Mouse (Mus musculus): ENCODE data around the gene Crhr2. TPM values are rescaled to one million over a fixed set of nuclear protein-coding genes. Genes with fewer than 3 reads are reported as not detected.

The Crhr2 gene
- polyA plus RNA-seq, 1 experiment from 2014 or later = not detected

GRCm38 (mm10) chr6:55123056-55123455, 9.8 kb downstream of the Crhr2 start:
- 14% methylated on average over 4 of the region's 4 CpGs for WGBS
- H3K4me1 ChIP-seq (replicated peaks) = no peaks in the 10 kb centered on the region
- H3K27me3 ChIP-seq = peaks cover 36% of the 10 kb centered on the region
- H3K9me3 ChIP-seq = no peaks in the 10 kb centered on the region
- H3K27ac ChIP-seq = no peak overlapping the region
- H3K4me3 ChIP-seq (replicated peaks) = no peak overlapping the region
- H3K4me2 ChIP-seq = no peak overlapping the region
- no peak overlapping the region for H3K9ac ChIP-seq (replicated peaks)
- no peaks in the 10 kb centered on the region for H3K36me3 ChIP-seq
- ATAC-seq (ENCODE audit: insufficient number of reproducible peaks, insufficient read depth, low FRiP score, low TSS enrichment, low read depth) = no peak

GRCm38 (mm10) chr6:55117325-55118109, 15.3 kb downstream of the Crhr2 start:
- Histone ChIP-seq H3K4me1 (replicated peaks) (peaks cover 13% of the 10 kb centered on the region), H3K4me2 (peak overlapping the region; percentile 86), H3K9ac (replicated peaks) (peak overlapping the region; percentile 42; the same call in 1 of the 2 replicates), H3K27me3 (peaks cover 84% of the 10 kb centered on the region), H3K27ac (no peak overlapping the region), H3K9me3 (no peaks in the 10 kb centered on the region), H3K36me3 (no peaks in the 10 kb centered on the region), H3K4me3 (replicated peaks) (peak overlapping the region; percentile 52)
- under 1% methylated on average over 67 of the region's 68 CpGs for WGBS
- ATAC-seq (ENCODE audit: insufficient number of reproducible peaks, insufficient read depth, low FRiP score, low TSS enrichment, low read depth) = peak; percentile 63; the same call in 1 of the 2 replicates

- WGBS = 13% methylated on average over 7 of the region's 7 CpGs
- H3K27me3 ChIP-seq = peaks cover 15% of the 10 kb centered on the region
- H3K4me2 ChIP-seq = no peak overlapping the region
- H3K9me3 ChIP-seq = no peaks in the 10 kb centered on the region
- no peak overlapping the region for H3K4me3 ChIP-seq (replicated peaks)
- no peak overlapping the region for H3K27ac ChIP-seq
- H3K9ac ChIP-seq (replicated peaks) = no peak overlapping the region
- 0 out of 2 replicates have a peak, but pooled peaks have one; percentile 37 for ATAC-seq (ENCODE audit: insufficient number of reproducible peaks, insufficient read depth, low FRiP score, low TSS enrichment, low read depth)
- no peaks in the 10 kb centered on the region for H3K4me1 ChIP-seq (replicated peaks)
- H3K36me3 ChIP-seq = no peaks in the 10 kb centered on the region
Measured at GRCm38 (mm10) chr6:55108358-55108757, 24.5 kb downstream of the Crhr2 start.

DNA sequence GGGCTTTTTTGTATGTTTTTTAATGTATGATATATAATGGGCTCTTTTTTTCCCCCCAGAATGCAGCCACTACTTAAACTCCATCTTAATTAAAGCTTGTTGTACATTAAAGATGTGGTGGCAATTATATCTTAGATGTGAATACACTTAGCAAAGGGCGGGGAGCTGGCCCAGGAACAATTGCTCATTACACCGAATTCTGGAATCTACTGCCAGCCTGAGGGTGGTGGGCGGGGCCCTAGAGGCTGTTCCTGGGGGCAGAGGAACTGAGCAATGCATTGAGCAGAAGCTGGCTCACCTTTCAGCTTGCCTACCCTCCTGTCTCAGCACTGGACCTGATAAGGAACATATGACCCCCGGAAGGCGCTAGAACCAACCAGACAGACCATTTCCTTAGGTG, 34.2 kb downstream of the Crhr2 start:
- 73% methylated on average over 5 of the region's 5 CpGs for WGBS
- Histone ChIP-seq H3K27me3 (no peaks in the 10 kb centered on the region), H3K27ac (no peak overlapping the region), H3K9ac (replicated peaks) (no peak overlapping the region), H3K36me3 (no peaks in the 10 kb centered on the region), H3K4me2 (no peak overlapping the region), H3K4me3 (replicated peaks) (no peak overlapping the region), H3K9me3 (no peaks in the 10 kb centered on the region), H3K4me1 (replicated peaks) (no peaks in the 10 kb centered on the region)
- no peak for ATAC-seq (ENCODE audit: insufficient number of reproducible peaks, insufficient read depth, low FRiP score, low TSS enrichment, low read depth)

DNA sequence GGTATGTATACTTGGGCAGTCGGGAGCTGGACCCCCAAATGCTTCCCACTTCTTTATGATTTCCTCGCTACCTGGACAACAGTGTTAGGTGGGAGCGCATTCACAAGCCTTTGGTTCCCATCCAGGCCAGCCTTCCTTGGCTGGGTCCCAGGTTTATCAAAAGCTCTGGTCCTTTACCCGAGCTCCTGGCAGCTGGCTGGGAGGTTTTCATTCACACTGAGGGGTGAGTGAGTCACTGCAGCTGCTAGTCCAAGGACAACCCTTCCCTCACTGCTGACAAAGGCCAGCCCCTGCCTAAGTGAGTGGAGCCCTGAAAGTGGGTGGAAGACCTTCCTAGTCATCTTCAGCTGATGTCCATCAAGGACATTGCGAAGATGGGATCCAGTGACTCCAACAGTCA, 34.8 kb downstream of the Crhr2 start:
- no peak overlapping the region for H3K9ac ChIP-seq (replicated peaks)
- no peak overlapping the region for H3K27ac ChIP-seq
- no peaks in the 10 kb centered on the region for H3K27me3 ChIP-seq
- no peak overlapping the region for H3K4me2 ChIP-seq
- H3K4me1 ChIP-seq (replicated peaks) = no peaks in the 10 kb centered on the region
- H3K4me3 ChIP-seq (replicated peaks) = no peak overlapping the region
- no peaks in the 10 kb centered on the region for H3K9me3 ChIP-seq
- no peaks in the 10 kb centered on the region for H3K36me3 ChIP-seq
- WGBS = 83% methylated on average over 5 of the region's 5 CpGs
- ATAC-seq (ENCODE audit: insufficient number of reproducible peaks, insufficient read depth, low FRiP score, low TSS enrichment, low read depth) = no peak

- no peak overlapping the region for H3K4me2 ChIP-seq
- 27% methylated on average over 6 of the region's 6 CpGs for WGBS
Measured at GRCm38 (mm10) chr6:55093431-55094146, 39.2 kb downstream of the Crhr2 start.

GRCm38 (mm10) chr6:55091396-55091795, 41.4 kb downstream of the Crhr2 start:
- Histone ChIP-seq H3K9ac (replicated peaks) (no peak overlapping the region), H3K4me3 (replicated peaks) (no peak overlapping the region), H3K9me3 (no peaks in the 10 kb centered on the region), H3K27ac (no peak overlapping the region), H3K27me3 (no peaks in the 10 kb centered on the region), H3K4me1 (replicated peaks) (no peaks in the 10 kb centered on the region), H3K36me3 (no peaks in the 10 kb centered on the region), H3K4me2 (no peak overlapping the region)
- 84% methylated on average over 9 of the region's 9 CpGs for WGBS
- ATAC-seq (ENCODE audit: insufficient number of reproducible peaks, insufficient read depth, low FRiP score, low TSS enrichment, low read depth) = no peak

More at GRCm38 (mm10) chr6:55093431-55094146, 39.2 kb downstream of the Crhr2 start:
- no peaks in the 10 kb centered on the region for H3K27me3 ChIP-seq
- no peaks in the 10 kb centered on the region for H3K36me3 ChIP-seq
- no peak overlapping the region for H3K9ac ChIP-seq (replicated peaks)
- no peak for ATAC-seq (ENCODE audit: insufficient number of reproducible peaks, insufficient read depth, low FRiP score, low TSS enrichment, low read depth)
- no peak overlapping the region for H3K4me3 ChIP-seq (replicated peaks)
- no peaks in the 10 kb centered on the region for H3K9me3 ChIP-seq
- no peaks in the 10 kb centered on the region for H3K4me1 ChIP-seq (replicated peaks)
- H3K27ac ChIP-seq = no peak overlapping the region

GRCm38 (mm10) chr6:55090639-55091038, 42.2 kb downstream of the Crhr2 start:
- H3K27me3 ChIP-seq = no peaks in the 10 kb centered on the region
- H3K4me2 ChIP-seq = no peak overlapping the region
- 43% methylated on average over 4 of the region's 4 CpGs for WGBS
- H3K4me3 ChIP-seq (replicated peaks) = no peak overlapping the region
- H3K27ac ChIP-seq = no peak overlapping the region
- H3K36me3 ChIP-seq = no peaks in the 10 kb centered on the region
- H3K4me1 ChIP-seq (replicated peaks) = no peaks in the 10 kb centered on the region
- H3K9ac ChIP-seq (replicated peaks) = no peak overlapping the region
- no peaks in the 10 kb centered on the region for H3K9me3 ChIP-seq
- ATAC-seq (ENCODE audit: insufficient number of reproducible peaks, insufficient read depth, low FRiP score, low TSS enrichment, low read depth) = no peak

GRCm38 (mm10) chr6:55087355-55087754, 45.5 kb downstream of the Crhr2 start:
- H3K27ac ChIP-seq = no peak overlapping the region
- no peaks in the 10 kb centered on the region for H3K36me3 ChIP-seq
- H3K9ac ChIP-seq (replicated peaks) = no peak overlapping the region
- no peak overlapping the region for H3K4me3 ChIP-seq (replicated peaks)
- WGBS = 41% methylated on average over 4 of the region's 4 CpGs
- no peaks in the 10 kb centered on the region for H3K4me1 ChIP-seq (replicated peaks)
- H3K27me3 ChIP-seq = no peaks in the 10 kb centered on the region
- no peak for ATAC-seq (ENCODE audit: insufficient number of reproducible peaks, insufficient read depth, low FRiP score, low TSS enrichment, low read depth)
- no peaks in the 10 kb centered on the region for H3K9me3 ChIP-seq
- H3K4me2 ChIP-seq = no peak overlapping the region

DNA sequence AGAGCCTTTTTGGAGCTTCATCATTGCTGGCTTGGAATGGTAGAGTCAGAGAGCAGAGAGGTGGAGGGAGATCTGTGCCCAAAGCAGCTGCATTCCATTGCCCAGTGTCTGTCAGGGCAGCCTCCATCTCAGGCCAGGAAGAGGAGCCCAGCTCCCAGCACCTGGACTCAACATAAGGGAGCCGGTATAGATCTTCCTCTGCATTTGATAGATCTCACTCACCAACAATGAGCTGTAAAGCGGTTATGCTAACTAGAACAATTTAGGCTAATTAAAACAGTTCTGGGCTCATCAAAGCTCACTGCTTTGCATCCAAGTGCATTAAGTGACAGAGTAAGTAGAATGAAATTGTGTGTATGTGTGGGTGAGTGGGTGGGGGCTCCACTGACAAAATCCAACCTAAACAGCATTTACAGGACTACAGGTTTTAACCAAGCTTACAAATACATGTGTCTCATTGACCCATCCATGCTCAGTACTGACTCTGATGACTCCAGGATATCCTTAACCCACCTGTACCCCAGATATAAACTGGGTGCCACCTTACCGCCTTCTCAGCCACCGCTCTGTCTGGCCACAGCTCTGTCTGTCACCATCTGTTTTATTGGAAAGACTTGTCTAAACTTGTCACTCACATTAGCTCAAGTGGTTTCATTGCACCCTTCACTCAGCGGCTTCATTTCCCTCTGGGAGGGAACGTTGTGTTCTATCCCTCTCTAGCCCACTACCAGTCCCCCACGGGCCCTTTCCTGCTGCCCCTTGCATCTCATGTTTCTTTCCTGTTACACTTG, 50.4 kb downstream of the Crhr2 start:
- no peak overlapping the region for H3K4me3 ChIP-seq (replicated peaks)
- no peak overlapping the region for H3K9ac ChIP-seq (replicated peaks)
- H3K4me1 ChIP-seq (replicated peaks) = no peaks in the 10 kb centered on the region
- H3K36me3 ChIP-seq = peaks cover 35% of the 10 kb centered on the region
- H3K27ac ChIP-seq = no peak overlapping the region
- no peak for ATAC-seq (ENCODE audit: insufficient number of reproducible peaks, insufficient read depth, low FRiP score, low TSS enrichment, low read depth)
- H3K27me3 ChIP-seq = no peaks in the 10 kb centered on the region
- 71% methylated on average over 7 of the region's 7 CpGs for WGBS
- H3K9me3 ChIP-seq = no peaks in the 10 kb centered on the region
- no peak overlapping the region for H3K4me2 ChIP-seq

DNA sequence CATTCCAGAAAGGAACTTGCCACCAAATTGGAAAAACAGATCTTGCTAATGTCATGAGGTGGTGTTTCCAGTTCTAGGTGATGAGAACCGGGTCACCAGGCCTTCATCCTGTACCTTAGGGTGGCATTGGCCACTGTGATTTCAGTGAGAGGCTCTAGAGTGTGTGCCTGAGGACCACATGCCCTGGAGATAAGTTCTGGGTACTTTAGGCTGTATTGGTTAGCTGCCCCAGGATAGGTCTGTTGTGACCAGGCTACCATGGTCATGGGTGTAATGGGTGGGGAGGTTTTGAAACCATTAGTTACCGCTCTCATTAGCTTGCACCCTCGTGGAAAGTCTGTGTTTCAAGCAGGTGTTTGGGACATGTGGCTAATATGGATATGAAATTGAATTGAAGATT, 51.4 kb downstream of the Crhr2 start:
- no peak overlapping the region for H3K9ac ChIP-seq (replicated peaks)
- peaks cover 46% of the 10 kb centered on the region for H3K36me3 ChIP-seq
- no peak for ATAC-seq (ENCODE audit: insufficient number of reproducible peaks, insufficient read depth, low FRiP score, low TSS enrichment, low read depth)
- H3K9me3 ChIP-seq = no peaks in the 10 kb centered on the region
- no peak overlapping the region for H3K4me2 ChIP-seq
- no peak overlapping the region for H3K4me3 ChIP-seq (replicated peaks)
- 93% methylated on average over 3 of the region's 3 CpGs for WGBS
- no peaks in the 10 kb centered on the region for H3K4me1 ChIP-seq (replicated peaks)
- no peak overlapping the region for H3K27ac ChIP-seq
- no peaks in the 10 kb centered on the region for H3K27me3 ChIP-seq

Data from limb, embryonic 12.5 days (tissue).